Mouse (Mus musculus): ENCODE measurements around the gene Nlgn1.

DNA sequence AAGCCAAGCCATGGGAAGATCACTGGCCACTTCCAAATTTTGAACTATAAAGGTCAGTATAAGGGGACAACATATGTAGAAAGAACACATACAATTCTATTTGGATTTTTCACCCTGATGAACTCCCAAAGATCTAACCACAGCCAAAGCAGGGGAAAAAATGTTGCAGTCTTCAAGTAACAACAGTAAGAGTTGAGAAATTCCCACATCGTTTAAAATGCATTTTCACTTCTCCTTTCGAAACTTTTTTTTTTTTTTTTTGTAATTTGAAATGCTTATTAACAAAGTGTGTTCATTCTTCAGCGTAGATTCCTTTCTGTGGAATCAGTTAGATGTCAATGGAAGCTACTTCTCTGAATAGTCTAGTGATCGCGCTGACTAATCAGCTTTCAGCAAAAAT lies 610.8 kb downstream of the Nlgn1 start:
- TF ChIP-seq POLR2A (IDR thresholded peaks at IDR 0.05; ENCODE audit: low read depth, low read length) = no peak
- no peak for TF ChIP-seq CTCF (IDR thresholded peaks at IDR 0.05; ENCODE audit: extremely low read depth, insufficient read length, insufficient replicate concordance, low read depth, low read length)

Measured in small intestine, adult 2 months (tissue).